Mouse (Mus musculus) lung, postnatal 0 days (tissue): ENCODE measurements at regions not wholly inside any gene's neighbourhood (a gene's known extent, or its start where the extent isn't known, plus 50 kb on each side); places are given as distances from the start of the nearest gene placed in this dataset.

Experiments
- CTCF ChIP-seq: IDR thresholded peaks from 2 replicates; pipeline ENCODE4 v1.5.1; 2016; ENCODE audit warnings: antibody characterized with exemption, mild to moderate bottlenecking
- EP300 ChIP-seq: IDR thresholded peaks from 2 replicates; pipeline ENCODE4 v1.6.1; 2016; ENCODE audit warnings: antibody characterized with exemption, mild to moderate bottlenecking, control low read depth

- TF ChIP-seq EP300 = no peak
- TF ChIP-seq CTCF = no peak
Measured at GRCm38 (mm10) chr19:37788540-37788939, 90.9 kb downstream of the Cyp26a1 start.
